Mouse (Mus musculus) heart, adult 11 months (tissue): ENCODE data around the gene Phldb2.

ENCODE experiments used
- DNase-seq: peaks from one replicate; pipeline ENCODE4 v3.0.0; 2022

The Phldb2 gene

GRCm38 (mm10) chr16:45953394-45953793 lies at the start of gene Phldb2:
Gene Phldb2 (minus strand): TSS chr16:45953598.
- peak; percentile 12 for DNase-seq

- no peak for DNase-seq
Measured at GRCm38 (mm10) chr16:46001550-46002166, 48.3 kb upstream of the Phldb2 start.

GRCm38 (mm10) chr16:46000976-46001375 lies 47.6 kb upstream of the Phldb2 start:
- DNase-seq = no peak

- peak; percentile 17 for DNase-seq
Measured at GRCm38 (mm10) chr16:45999374-46000191, 46.2 kb upstream of the Phldb2 start.

GRCm38 (mm10) chr16:45998231-45998630 lies 44.8 kb upstream of the Phldb2 start:
- DNase-seq = no peak

GRCm38 (mm10) chr16:45990901-45991676 lies 37.7 kb upstream of the Phldb2 start:
- no peak for DNase-seq

GRCm38 (mm10) chr16:45986236-45986635 lies 32.8 kb upstream of the Phldb2 start:
- DNase-seq = no peak

GRCm38 (mm10) chr16:45984610-45985606 lies 31.5 kb upstream of the Phldb2 start:
- peak; percentile 91 for DNase-seq

- no peak for DNase-seq
Measured at GRCm38 (mm10) chr16:45976251-45976650, 22.9 kb upstream of the Phldb2 start.

GRCm38 (mm10) chr16:45973959-45974686 lies 20.7 kb upstream of the Phldb2 start:
- no peak for DNase-seq

- peak; percentile 58 for DNase-seq
Measured at GRCm38 (mm10) chr16:45970187-45970586, 16.8 kb upstream of the Phldb2 start.

GRCm38 (mm10) chr16:45968716-45969115 lies 15.3 kb upstream of the Phldb2 start:
- peak; percentile 44 for DNase-seq

GRCm38 (mm10) chr16:45967471-45967870 lies 14.1 kb upstream of the Phldb2 start:
- peak; percentile 96 for DNase-seq

GRCm38 (mm10) chr16:45966604-45967003 lies 13.2 kb upstream of the Phldb2 start:
- DNase-seq = no peak

- no peak for DNase-seq
Measured at GRCm38 (mm10) chr16:45964777-45965176, 11.4 kb upstream of the Phldb2 start.

- DNase-seq = peak; percentile 92
Measured at GRCm38 (mm10) chr16:45963837-45964236, 10.4 kb upstream of the Phldb2 start.

GRCm38 (mm10) chr16:45963088-45963487 lies 9.7 kb upstream of the Phldb2 start:
- DNase-seq = peak; percentile 89

- DNase-seq = no peak
Measured at GRCm38 (mm10) chr16:45960978-45961377, 7.6 kb upstream of the Phldb2 start.

- peak; percentile 23 for DNase-seq
Measured at GRCm38 (mm10) chr16:45956390-45956950, 3.1 kb upstream of the Phldb2 start.

GRCm38 (mm10) chr16:45952501-45952900 lies 897 bp downstream of the Phldb2 start:
- no peak for DNase-seq

- no peak for DNase-seq
Measured at GRCm38 (mm10) chr16:45952035-45952434, 1.4 kb downstream of the Phldb2 start.
